Mouse (Mus musculus): ENCODE results near the gene Pskh1.
A peak's percentile ranks its signal among the peaks of the same experiment; 100 is the strongest.

Pskh1 gene

GRCm38 (mm10) chr8:105900180-105900940, at the start of gene Pskh1:
TSS of gene Pskh1 (plus strand) at chr8:105900441.
- peak; percentile 99 for DNase-seq

- DNase-seq: no peak
Observed at GRCm38 (mm10) chr8:105850611-105851010, 49.6 kb upstream of the Pskh1 start.

GRCm38 (mm10) chr8:105851651-105852143, 48.5 kb upstream of the Pskh1 start:
- DNase-seq: peak; percentile 99

- no peak for DNase-seq
Observed at GRCm38 (mm10) chr8:105852146-105852729, 48.0 kb upstream of the Pskh1 start.

GRCm38 (mm10) chr8:105853178-105853577, 47.1 kb upstream of the Pskh1 start, which contains the start of gene Cenpt:
TSS of gene Cenpt (minus strand) at chr8:105853278.
- no peak for DNase-seq

- DNase-seq: no peak
Observed at GRCm38 (mm10) chr8:105854303-105854702, 45.9 kb upstream of the Pskh1 start.

- DNase-seq: peak; percentile 99
Observed at GRCm38 (mm10) chr8:105854715-105855216, 45.5 kb upstream of the Pskh1 start, which contains the start of gene Thap11. TSS of gene Thap11 (plus strand) at chr8:105855132.

- DNase-seq: peak; percentile 95
Observed at GRCm38 (mm10) chr8:105855248-105856167, 44.7 kb upstream of the Pskh1 start.

GRCm38 (mm10) chr8:105856168-105856835, 43.9 kb upstream of the Pskh1 start:
- DNase-seq: no peak

GRCm38 (mm10) chr8:105858495-105858894, 41.7 kb upstream of the Pskh1 start:
- DNase-seq: no peak

GRCm38 (mm10) chr8:105859314-105859713, 40.9 kb upstream of the Pskh1 start:
- no peak for DNase-seq

- DNase-seq: peak; percentile 100
Observed at GRCm38 (mm10) chr8:105860143-105860981, 39.9 kb upstream of the Pskh1 start, which contains the start of gene Nutf2. TSS of gene Nutf2 (plus strand) at chr8:105860580.

- DNase-seq: no peak
Observed at GRCm38 (mm10) chr8:105861951-105862350, 38.3 kb upstream of the Pskh1 start.

- DNase-seq: no peak
Observed at GRCm38 (mm10) chr8:105866364-105867029, 33.7 kb upstream of the Pskh1 start.

- DNase-seq: peak; percentile 94
Observed at GRCm38 (mm10) chr8:105874301-105874700, 25.9 kb upstream of the Pskh1 start.

- DNase-seq: peak; percentile 98
Observed at GRCm38 (mm10) chr8:105880754-105881520, 19.3 kb upstream of the Pskh1 start, which contains the start of gene Edc4. TSS of gene Edc4 (plus strand) at chr8:105880881.

GRCm38 (mm10) chr8:105889756-105890465, 10.3 kb upstream of the Pskh1 start:
- DNase-seq: no peak

- peak; percentile 95 for DNase-seq
Observed at GRCm38 (mm10) chr8:105890870-105891269, 9.4 kb upstream of the Pskh1 start.

- DNase-seq: no peak
Observed at GRCm38 (mm10) chr8:105892432-105892831, 7.8 kb upstream of the Pskh1 start.
